Comparison of ENCODE assay signal across 17 mouse cellular contexts in the genomic region with DNA sequence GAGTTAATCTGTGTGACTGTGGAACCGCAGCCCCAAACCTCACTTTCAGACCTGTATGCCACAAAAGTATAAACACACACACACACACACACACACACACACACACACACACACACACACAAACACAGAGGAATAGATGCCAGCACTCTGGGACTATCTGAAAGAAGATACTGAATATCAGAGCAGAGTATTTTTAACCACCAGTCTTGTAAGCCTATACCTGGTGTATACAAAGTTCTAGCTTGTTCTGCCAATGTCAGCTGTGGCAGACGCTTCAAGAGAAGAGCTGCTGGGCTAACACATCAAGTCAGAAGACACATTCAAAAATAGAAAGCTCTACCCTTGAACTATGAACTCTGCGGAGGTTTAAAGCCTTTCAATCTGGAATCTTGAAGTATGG. TPM values are rescaled to one million over a fixed set of nuclear protein-coding genes. Genes with fewer than 3 reads are reported as not detected.
DNase-seq lines count a peak whose midpoint lies in the region; ATAC-seq lines count a peak whose summit lies in the region.
"Had no signal": no experiment of that assay in that cellular context is flagged by ENCODE, and none has a peak within 500 bp of the region (broad histone marks: within the 10 kb centered on the region; RNA-seq: fewer than 3 reads in every experiment).

No protein-coding gene starts in this region.

- peak overlapping the region; percentile 62 for H3K4me3 ChIP-seq in erythroblast, embryonic 14.5 days (replicated peaks)
- no peak overlapping the region for H3K4me3 ChIP-seq in midbrain, embryonic 11.5 days (ENCODE audit: low read depth, low read length)
- no peak overlapping the region for H3K4me3 ChIP-seq in midbrain, embryonic 13.5 days (replicated peaks)
- H3K4me3 ChIP-seq: hindbrain, embryonic 10.5 days; intestine, embryonic 15.5 days; limb, embryonic 13.5 days; stomach, embryonic 15.5 days had no signal

- H3K27me3 ChIP-seq in erythroblast, embryonic 14.5 days (ENCODE audit: control insufficient read depth), result no peaks in the 10 kb centered on the region
- H3K27me3 ChIP-seq in midbrain, embryonic 11.5 days (ENCODE audit: control insufficient read depth, insufficient read depth, low read length), result no peaks in the 10 kb centered on the region
- H3K27me3 ChIP-seq in midbrain, embryonic 13.5 days, result no peaks in the 10 kb centered on the region
- H3K27me3 ChIP-seq: intestine, embryonic 15.5 days; limb, embryonic 13.5 days; stomach, embryonic 15.5 days had no signal

- peaks cover 77% of the 10 kb centered on the region for H3K36me3 ChIP-seq in erythroblast, embryonic 14.5 days (ENCODE audit: control insufficient read depth)
- H3K36me3 ChIP-seq in midbrain, embryonic 11.5 days (ENCODE audit: control insufficient read depth, insufficient read depth, low read length), result no peaks in the 10 kb centered on the region
- no peaks in the 10 kb centered on the region for H3K36me3 ChIP-seq in midbrain, embryonic 13.5 days
- H3K36me3 ChIP-seq: hindbrain, embryonic 10.5 days; intestine, embryonic 15.5 days; limb, embryonic 13.5 days; stomach, embryonic 15.5 days had no signal

- no peak overlapping the region for H3K27ac ChIP-seq in midbrain, embryonic 11.5 days (ENCODE audit: low read depth, low read length)
- H3K27ac ChIP-seq in midbrain, embryonic 13.5 days, result no peak overlapping the region
- H3K27ac ChIP-seq: hindbrain, embryonic 10.5 days; intestine, embryonic 15.5 days; limb, embryonic 13.5 days; stomach, embryonic 15.5 days had no signal

- no peak overlapping the region for H3K4me2 ChIP-seq in midbrain, embryonic 11.5 days
- no peak overlapping the region for H3K4me2 ChIP-seq in midbrain, embryonic 13.5 days (replicated peaks)
- H3K4me2 ChIP-seq: intestine, embryonic 15.5 days; limb, embryonic 13.5 days; stomach, embryonic 15.5 days had no signal

- peak; percentile 49 for DNase-seq in midbrain, embryonic 11.5 days (ENCODE audit: low spot score, missing footprints)
- DNase-seq in heart, postnatal 10 days, result peak; percentile 39 to 59
- no peak for DNase-seq in right cerebral cortex, postnatal 36 days (ENCODE audit: low spot score in 2 of 2)
- no peak for DNase-seq in lung, adult 18-20 months
- no peak for DNase-seq in right cerebral cortex, postnatal 4 days
- DNase-seq: adrenal gland, postnatal 14 days; kidney, postnatal 36 days; lung, postnatal 36 days; right cerebral cortex, postnatal 25 days had no signal

- no peak overlapping the region for H3K9ac ChIP-seq in midbrain, embryonic 11.5 days (ENCODE audit: low read length)
- H3K9ac ChIP-seq in midbrain, embryonic 13.5 days (replicated peaks), result no peak overlapping the region
- H3K9ac ChIP-seq: intestine, embryonic 15.5 days; limb, embryonic 13.5 days; stomach, embryonic 15.5 days had no signal

- peaks cover 75% of the 10 kb centered on the region for H3K4me1 ChIP-seq in erythroblast, embryonic 14.5 days (ENCODE audit: control insufficient read depth)
- peaks cover 5% of the 10 kb centered on the region for H3K4me1 ChIP-seq in midbrain, embryonic 11.5 days (ENCODE audit: control insufficient read depth, insufficient read depth, low read length)
- H3K4me1 ChIP-seq in midbrain, embryonic 13.5 days (replicated peaks), result peaks cover 21% of the 10 kb centered on the region

- intact Hi-C loops in heart, postnatal 10 days (cut with DNase I), result no loop called here

- no peaks in the 10 kb centered on the region for H3K9me3 ChIP-seq in erythroblast, embryonic 14.5 days (ENCODE audit: control insufficient read depth, low read length)
- H3K9me3 ChIP-seq in midbrain, embryonic 11.5 days (ENCODE audit: control insufficient read depth, low read length), result no peaks in the 10 kb centered on the region
- no peaks in the 10 kb centered on the region for H3K9me3 ChIP-seq in midbrain, embryonic 13.5 days
- H3K9me3 ChIP-seq: hindbrain, embryonic 10.5 days; intestine, embryonic 15.5 days; limb, embryonic 13.5 days; stomach, embryonic 15.5 days had no signal

- 87% methylated on average over 3 of the region's 3 CpGs for WGBS in midbrain, embryonic 11.5 days
- WGBS in midbrain, embryonic 13.5 days, result 89% methylated on average over 3 of the region's 3 CpGs

- ATAC-seq in erythroblast, adult 5-6 weeks (replicated peaks; ENCODE audit: low FRiP score, poor library complexity, severe bottlenecking), result no peak
- ATAC-seq in midbrain, embryonic 11.5 days (ENCODE audit: low FRiP score), result no peak
- ATAC-seq in midbrain, embryonic 13.5 days, result no peak
- ATAC-seq: forebrain, embryonic 16.5 days; intestine, embryonic 15.5 days had no signal

RNA-seq across cellular contexts. Expression of a gene that starts 24.1 kb away (rescaled TPM):
- polyA plus RNA-seq in erythroblast, embryonic 14.5 days (2012), result 21.3 and 22.9 TPM in 2 replicates
- 1,582 and 1,701 TPM in 2 replicates for total RNA-seq in erythroblast, adult 5-6 weeks (2015; ENCODE audit: low replicate concordance)
- total RNA-seq in erythroblast, adult 5-6 weeks (2017; ENCODE audit: low replicate concordance), result 1,564 and 2,163 TPM in 2 replicates
- 91.1 and 103 TPM in 2 replicates for polyA plus RNA-seq in midbrain, embryonic 11.5 days (2014; fragmentation: Nextera tagmentation; extraction: Ambion mirVana)
- polyA plus RNA-seq in midbrain, embryonic 13.5 days (2015; fragmentation: Nextera tagmentation; extraction: Ambion mirVana), result 137 and 148 TPM in 2 replicates
- 10 to 100 TPM; 55.7 to 70.7 TPM for total RNA-seq in heart, postnatal 10 days (2021)

RNA-seq across cellular contexts. Expression of a gene that starts 24.2 kb away (rescaled TPM):
- polyA plus RNA-seq in erythroblast, embryonic 14.5 days (2012), result 0.02 TPM in 1 of 2 replicates, not detected in the other
- 1.5 TPM in 1 of 2 replicates, not detected in the other for total RNA-seq in erythroblast, adult 5-6 weeks (2015; ENCODE audit: low replicate concordance)
- total RNA-seq in erythroblast, adult 5-6 weeks (2017; ENCODE audit: low replicate concordance), result 0.56 and 1.7 TPM in 2 replicates
- 0.51 and 0.61 TPM in 2 replicates for polyA plus RNA-seq in midbrain, embryonic 11.5 days (2014; fragmentation: Nextera tagmentation; extraction: Ambion mirVana)
- 0.62 and 0.72 TPM in 2 replicates for polyA plus RNA-seq in midbrain, embryonic 13.5 days (2015; fragmentation: Nextera tagmentation; extraction: Ambion mirVana)
- under 1 TPM in 1 of 2 experiments, not detected in 1; 0.17 TPM for total RNA-seq in heart, postnatal 10 days (2021)

Comparison
In these comparisons a context has a peak if more than half of its experiments do, and no peak if none do; other contexts are left out.
1. DNase-seq: peak in midbrain, embryonic 11.5 days (single experiment) and heart, postnatal 10 days (2 of 2); none in right cerebral cortex, postnatal 36 days (0 of 2), lung, adult 18-20 months (0 of 2) and right cerebral cortex, postnatal 4 days (single experiment).